Mouse (Mus musculus) limb, embryonic 10.5 days (tissue): ENCODE data around the gene Lrrc8b. TPM values are rescaled to one million over a fixed set of nuclear protein-coding genes. Genes with fewer than 3 reads are reported as not detected.

Experiments used
- DNase-seq: peaks from one replicate; pipeline ENCODE4 v3.0.0-alpha.2; 2017; ENCODE audit warnings: low spot score
- H3K27ac ChIP-seq: fragments of 300-500 bp; sonication (generic); 2 replicates; pipeline ENCODE4 v1.5.1; 2016; ENCODE audit warnings: mild to moderate bottlenecking
- H3K27me3 ChIP-seq: fragments of 300-500 bp; sonication (generic); 2 replicates; pipeline ENCODE4 v1.6.1; 2016; ENCODE audit warnings: low read depth, mild to moderate bottlenecking; ENCODE audit not compliant: poor library complexity, severe bottlenecking
- H3K36me3 ChIP-seq: fragments of 300-500 bp; sonication (generic); 2 replicates; pipeline ENCODE4 v1.6.1; 2016; ENCODE audit warnings: mild to moderate bottlenecking, moderate library complexity
- H3K4me1 ChIP-seq: fragments of 300-500 bp; sonication (generic); 2 replicates; pipeline ENCODE4 v1.6.1; 2016
- H3K4me3 ChIP-seq: fragments of 300-500 bp; sonication (generic); 2 replicates; pipeline ENCODE4 v1.5.1; 2016; ENCODE audit warnings: mild to moderate bottlenecking, moderate library complexity
- H3K9me3 ChIP-seq: fragments of 300-500 bp; sonication (generic); replicated peaks from 2 replicates; pipeline ENCODE4 v1.6.1; 2016; ENCODE audit warnings: mild to moderate bottlenecking
- WGBS: fragments of 180-500 bp; shearing (Covaris S2); methylation state at CpG from one replicate; pipeline ENCODE4 v1.1.7; 2016; 5-methylcytosine and 5-hydroxymethylcytosine counted together
- polyA plus RNA-seq: library from polyadenylated mRNA; unstranded; fragments of >200 nt; fragmentation: Nextera tagmentation; extraction: Ambion mirVana; gene quantifications from 2 replicates; pipeline ENCODE4 v1.2.1, GENCODE M21; 2016

Gene Lrrc8b
- polyA plus RNA-seq, 1 experiment from 2014 or later: 4.7 TPM

- Histone ChIP-seq H3K27ac (no peak overlapping the region), H3K4me3 (no peak overlapping the region), H3K36me3 (no peaks in the 10 kb centered on the region), H3K27me3 (peaks cover 23% of the 10 kb centered on the region; the same call in 1 of the 2 replicates), H3K9me3 (no peaks in the 10 kb centered on the region), H3K4me1 (peaks cover 38% of the 10 kb centered on the region)
- DNase-seq: no peak
- WGBS: 45% methylated on average over 10 of the region's 10 CpGs
These were observed 78.8 kb downstream of the Lrrc8b start for GRCm38 (mm10) chr5:105494246-105494917.

DNA sequence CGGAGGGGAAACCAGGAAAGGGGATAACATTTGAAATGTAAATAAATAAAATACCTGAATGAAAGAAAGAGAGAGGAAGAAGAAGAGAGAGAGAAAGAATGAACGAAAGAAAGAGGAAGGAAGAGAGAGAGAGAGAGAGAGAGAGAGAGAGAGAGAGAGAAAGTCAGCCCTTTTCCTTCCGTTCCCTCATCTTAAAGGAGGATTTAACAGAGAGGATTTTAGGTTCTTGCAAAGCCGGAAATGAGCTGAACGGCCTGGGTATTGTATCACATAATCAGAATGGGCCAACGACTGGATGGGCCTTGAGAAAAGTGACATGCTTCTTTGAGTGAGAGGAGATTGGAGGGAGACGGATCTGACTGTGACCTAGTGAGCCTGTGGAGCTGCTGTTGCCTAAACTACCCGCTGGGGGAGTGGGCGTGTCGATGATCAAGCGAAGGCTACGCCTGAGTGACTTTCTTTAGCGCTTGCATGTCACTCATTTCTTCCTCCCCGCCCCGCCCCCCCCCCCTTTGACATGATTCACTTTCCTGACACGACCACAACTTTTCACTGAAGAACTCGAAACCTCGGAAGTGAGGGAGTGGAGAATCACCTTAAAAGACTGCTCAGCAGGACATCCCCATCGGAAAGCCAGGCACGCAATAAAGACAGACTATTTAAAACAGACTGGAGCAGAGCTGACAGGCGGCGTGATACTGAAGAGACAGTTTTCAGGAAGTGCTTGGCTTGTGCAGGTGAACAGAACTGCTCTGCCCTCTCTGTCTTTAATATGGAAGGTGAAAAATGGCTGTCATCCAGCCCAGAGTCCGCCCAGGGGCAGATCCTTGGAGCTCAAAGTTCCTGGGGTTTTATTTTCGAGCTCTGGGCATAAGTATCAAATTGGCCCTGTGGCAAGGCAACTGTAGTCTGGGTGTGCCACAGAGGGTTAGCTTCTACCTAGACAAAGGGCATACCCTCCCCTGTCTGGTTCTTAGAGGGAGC lies 79.6 kb downstream of the Lrrc8b start:
- Histone ChIP-seq H3K4me1 (peaks cover 39% of the 10 kb centered on the region), H3K36me3 (no peaks in the 10 kb centered on the region), H3K4me3 (peak overlapping the region; percentile 37), H3K9me3 (no peaks in the 10 kb centered on the region), H3K27me3 (peaks cover 23% of the 10 kb centered on the region; the same call in 1 of the 2 replicates), H3K27ac (no peak overlapping the region)
- 11% methylated on average over 24 of the region's 24 CpGs for WGBS
- peak; percentile 75 for DNase-seq

DNA sequence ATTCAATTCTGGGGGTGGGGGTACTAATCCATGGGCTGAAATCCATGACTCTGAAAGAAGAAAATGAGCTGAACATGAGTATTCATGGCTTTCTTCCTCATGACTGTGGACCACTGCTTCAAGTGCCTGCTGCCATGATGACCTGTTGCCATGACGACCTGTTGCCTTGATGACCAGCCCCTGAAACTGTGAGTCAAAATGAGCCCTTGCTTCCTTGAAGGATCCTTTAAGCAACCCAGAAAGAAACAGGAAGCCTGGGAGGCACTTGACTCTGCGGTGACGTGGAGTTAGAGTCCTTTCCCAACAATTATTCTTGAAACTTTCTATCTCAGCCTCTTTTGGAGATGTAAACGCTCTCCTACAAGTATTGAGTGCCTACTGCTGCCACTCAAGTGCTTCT lies 80.6 kb downstream of the Lrrc8b start:
- H3K36me3 ChIP-seq: no peaks in the 10 kb centered on the region
- no peaks in the 10 kb centered on the region for H3K9me3 ChIP-seq
- DNase-seq: no peak
- H3K4me3 ChIP-seq: no peak overlapping the region
- H3K27ac ChIP-seq: no peak overlapping the region
- peaks cover 19% of the 10 kb centered on the region; the same call in 1 of the 2 replicates for H3K27me3 ChIP-seq
- 90% methylated on average over 4 of the region's 4 CpGs for WGBS
- peaks cover 49% of the 10 kb centered on the region for H3K4me1 ChIP-seq

DNA sequence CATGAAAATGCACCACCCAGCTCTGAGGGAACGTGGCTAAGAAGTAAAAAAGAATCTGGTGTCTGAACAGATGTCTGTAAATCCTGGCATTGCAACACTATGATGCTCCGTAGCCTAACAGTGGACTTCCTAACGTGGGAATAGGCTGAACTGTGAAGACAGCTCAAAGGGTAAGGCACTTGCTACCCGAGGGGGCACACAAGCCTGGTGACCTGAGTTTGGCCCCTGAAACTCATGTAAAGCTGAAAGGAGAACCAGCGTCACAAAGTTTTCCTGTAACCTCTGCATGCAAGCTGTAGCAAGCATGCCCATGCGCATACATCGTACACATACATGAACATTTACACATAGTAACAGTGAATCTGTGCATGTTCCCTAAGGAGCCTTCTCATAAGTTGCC lies 81.0 kb downstream of the Lrrc8b start:
- 92% methylated on average over 7 of the region's 7 CpGs for WGBS

GRCm38 (mm10) chr5:105498429-105499000 lies 82.9 kb downstream of the Lrrc8b start:
- Histone ChIP-seq H3K4me3 (no peak overlapping the region), H3K27ac (no peak overlapping the region), H3K9me3 (no peaks in the 10 kb centered on the region), H3K27me3 (peaks cover 16% of the 10 kb centered on the region; the same call in 1 of the 2 replicates), H3K36me3 (no peaks in the 10 kb centered on the region), H3K4me1 (peaks cover 37% of the 10 kb centered on the region)
- whole genome bisulfite sequencing: 70% methylated on average over 4 of the region's 4 CpGs
- DNase-seq: no peak

More for the DNA sequence above, 81.0 kb downstream of the Lrrc8b start:
- Histone ChIP-seq H3K4me3 (no peak overlapping the region), H3K4me1 (peaks cover 49% of the 10 kb centered on the region), H3K36me3 (no peaks in the 10 kb centered on the region), H3K9me3 (no peaks in the 10 kb centered on the region), H3K27me3 (peaks cover 18% of the 10 kb centered on the region; the same call in 1 of the 2 replicates), H3K27ac (no peak overlapping the region)
- no peak for DNase-seq

GRCm38 (mm10) chr5:105499396-105499795 lies 83.8 kb downstream of the Lrrc8b start:
- WGBS: 91% methylated on average over 1 of the region's 1 CpGs
- Histone ChIP-seq H3K4me1 (peaks cover 33% of the 10 kb centered on the region), H3K27ac (no peak overlapping the region), H3K36me3 (no peaks in the 10 kb centered on the region), H3K4me3 (no peak overlapping the region), H3K9me3 (no peaks in the 10 kb centered on the region), H3K27me3 (peaks cover 7% of the 10 kb centered on the region; the same call in 1 of the 2 replicates)
- no peak for DNase-seq

- 53% methylated on average over 12 of the region's 12 CpGs for WGBS
These were observed 84.9 kb downstream of the Lrrc8b start for GRCm38 (mm10) chr5:105500132-105501121.

GRCm38 (mm10) chr5:105501136-105501535 lies 85.6 kb downstream of the Lrrc8b start:
- no peak for DNase-seq
- H3K27me3 ChIP-seq: peaks cover 4% of the 10 kb centered on the region; the same call in 1 of the 2 replicates
- no peaks in the 10 kb centered on the region for H3K36me3 ChIP-seq
- H3K9me3 ChIP-seq: no peaks in the 10 kb centered on the region
- H3K27ac ChIP-seq: peak overlapping the region; percentile 9; the same call in 1 of the 2 replicates
- H3K4me1 ChIP-seq: peaks cover 18% of the 10 kb centered on the region
- H3K4me3 ChIP-seq: no peak overlapping the region
- WGBS: 88% methylated on average over 3 of the region's 3 CpGs

More at GRCm38 (mm10) chr5:105500132-105501121, 84.9 kb downstream of the Lrrc8b start:
- Histone ChIP-seq H3K4me1 (peaks cover 23% of the 10 kb centered on the region), H3K27me3 (peaks cover 4% of the 10 kb centered on the region; the same call in 1 of the 2 replicates), H3K36me3 (no peaks in the 10 kb centered on the region), H3K27ac (0 out of 2 replicates have a peak overlapping the region, but pooled peaks have one; percentile 5), H3K9me3 (no peaks in the 10 kb centered on the region), H3K4me3 (no peak overlapping the region)
- DNase-seq: no peak

- Histone ChIP-seq H3K27ac (no peak overlapping the region), H3K4me3 (no peak overlapping the region), H3K36me3 (no peaks in the 10 kb centered on the region), H3K27me3 (no peaks in the 10 kb centered on the region), H3K9me3 (no peaks in the 10 kb centered on the region), H3K4me1 (no peaks in the 10 kb centered on the region)
- no peak for DNase-seq
- 91% methylated on average over 6 of the region's 6 CpGs for WGBS
These were observed 93.2 kb downstream of the Lrrc8b start for GRCm38 (mm10) chr5:105508813-105509212.

- H3K9me3 ChIP-seq: no peaks in the 10 kb centered on the region
- no peak for DNase-seq
- peaks cover 22% of the 10 kb centered on the region for H3K4me1 ChIP-seq
- no peak overlapping the region for H3K4me3 ChIP-seq
- WGBS: 71% methylated on average over 4 of the region's 4 CpGs
- H3K27me3 ChIP-seq: no peaks in the 10 kb centered on the region
- H3K36me3 ChIP-seq: no peaks in the 10 kb centered on the region
- H3K27ac ChIP-seq: no peak overlapping the region
These were observed 96.7 kb downstream of the Lrrc8b start for GRCm38 (mm10) chr5:105512297-105512696.

- WGBS: 69% methylated on average over 6 of the region's 6 CpGs
- no peaks in the 10 kb centered on the region for H3K36me3 ChIP-seq
These were observed 100.0 kb downstream of the Lrrc8b start for GRCm38 (mm10) chr5:105515532-105515931.

GRCm38 (mm10) chr5:105516290-105516689 lies 100.7 kb downstream of the Lrrc8b start:
- no peak for DNase-seq
- Histone ChIP-seq H3K4me3 (no peak overlapping the region), H3K4me1 (peaks cover 48% of the 10 kb centered on the region), H3K27me3 (peaks cover 12% of the 10 kb centered on the region), H3K36me3 (no peaks in the 10 kb centered on the region), H3K27ac (no peak overlapping the region), H3K9me3 (no peaks in the 10 kb centered on the region)
- WGBS: 46% methylated on average over 3 of the region's 3 CpGs

More at GRCm38 (mm10) chr5:105515532-105515931, 100.0 kb downstream of the Lrrc8b start:
- no peak for DNase-seq
- Histone ChIP-seq H3K27ac (no peak overlapping the region), H3K9me3 (no peaks in the 10 kb centered on the region), H3K27me3 (peaks cover 12% of the 10 kb centered on the region), H3K4me1 (peaks cover 45% of the 10 kb centered on the region), H3K4me3 (no peak overlapping the region)
